Mouse (Mus musculus): ENCODE results near the gene Gm2001.
"Not testable (repeated sequence)": the region's sequence is repeated elsewhere in the genome, so short reads cannot be mapped to it uniquely, and the experiment has no call there.

Gm2001 gene

GRCm38 (mm10) chr12:87842239-87842638 lies at the start of gene Gm2001:
Gene Gm2001, minus strand, starts transcription at chr12:87842339.
- not testable (repeated sequence) for DNase-seq (ENCODE audit: low read depth, low spot score)

GRCm38 (mm10) chr12:87873772-87874171 lies 31.6 kb upstream of the Gm2001 start, which contains the start of gene Gm2016:
Gene Gm2016, plus strand, starts transcription at chr12:87874072.
- DNase-seq (ENCODE audit: low read depth, low spot score): not testable (repeated sequence)

- DNase-seq (ENCODE audit: low read depth, low spot score): not testable (repeated sequence)
These were observed 21.9 kb upstream of the Gm2001 start for GRCm38 (mm10) chr12:87864048-87864447.

- not testable (repeated sequence) for DNase-seq (ENCODE audit: low read depth, low spot score)
These were observed 21.5 kb upstream of the Gm2001 start for GRCm38 (mm10) chr12:87863638-87864037.

- not testable (repeated sequence) for DNase-seq (ENCODE audit: low read depth, low spot score)
These were observed 19.9 kb upstream of the Gm2001 start for GRCm38 (mm10) chr12:87861740-87862692.

- not testable (repeated sequence) for DNase-seq (ENCODE audit: low read depth, low spot score)
These were observed 13.9 kb upstream of the Gm2001 start for GRCm38 (mm10) chr12:87856067-87856466.

GRCm38 (mm10) chr12:87850657-87851056 lies 8.5 kb upstream of the Gm2001 start:
- DNase-seq (ENCODE audit: low read depth, low spot score): not testable (repeated sequence)

GRCm38 (mm10) chr12:87816277-87816676 lies 25.9 kb downstream of the Gm2001 start, which contains the start of gene BB287469:
Gene BB287469, plus strand, starts transcription at chr12:87816577.
- DNase-seq (ENCODE audit: low read depth, low spot score): not testable (repeated sequence)

GRCm38 (mm10) chr12:87797971-87798370 lies 44.2 kb downstream of the Gm2001 start:
- not testable (repeated sequence) for DNase-seq (ENCODE audit: low read depth, low spot score)

GRCm38 (mm10) chr12:87795212-87795611 lies 46.9 kb downstream of the Gm2001 start, which contains the start of gene Gm21936:
Gene Gm21936, plus strand, starts transcription at chr12:87795512.
- DNase-seq (ENCODE audit: low read depth, low spot score): not testable (repeated sequence)

All from embryo, embryonic 11.5 days (tissue).